Mouse (Mus musculus): ENCODE measurements around the gene Atp6v1f.

Atp6v1f gene

DNA sequence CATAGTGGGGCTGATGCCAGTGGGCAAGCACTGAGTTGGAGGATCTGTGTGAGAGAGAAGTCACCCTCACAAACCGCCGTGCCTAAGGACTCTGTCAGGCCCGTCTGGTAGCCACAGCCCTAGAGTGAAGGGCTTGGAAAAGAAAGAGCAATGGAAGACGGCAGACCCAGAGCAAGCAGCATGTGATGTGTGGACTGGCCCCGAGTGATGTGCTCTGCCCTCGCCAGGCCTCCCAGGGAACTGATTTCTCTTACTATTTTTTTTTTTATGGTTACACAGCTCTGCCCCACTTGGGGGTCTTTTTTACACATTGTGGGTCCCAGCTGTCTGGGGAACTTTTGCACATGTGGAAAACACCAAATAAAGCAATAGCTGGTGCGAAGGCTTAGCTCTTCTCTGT lies 6.0 kb upstream of the Atp6v1f start:
- DNase-seq (ENCODE audit: low spot score in 2 of 2): no peak

GRCm38 (mm10) chr6:29463388-29463787 lies 4.1 kb upstream of the Atp6v1f start:
- no peak for DNase-seq (ENCODE audit: low spot score in 2 of 2)

- no peak for DNase-seq (ENCODE audit: low spot score in 2 of 2)
These were observed 1.3 kb downstream of the Atp6v1f start for GRCm38 (mm10) chr6:29468851-29469250.

GRCm38 (mm10) chr6:29471137-29471536 lies 3.6 kb downstream of the Atp6v1f start, which contains the start of gene Atp6v1fnb:
Gene Atp6v1fnb, plus strand, starts transcription at chr6:29471437.
- DNase-seq (ENCODE audit: low spot score in 2 of 2): no peak

DNA sequence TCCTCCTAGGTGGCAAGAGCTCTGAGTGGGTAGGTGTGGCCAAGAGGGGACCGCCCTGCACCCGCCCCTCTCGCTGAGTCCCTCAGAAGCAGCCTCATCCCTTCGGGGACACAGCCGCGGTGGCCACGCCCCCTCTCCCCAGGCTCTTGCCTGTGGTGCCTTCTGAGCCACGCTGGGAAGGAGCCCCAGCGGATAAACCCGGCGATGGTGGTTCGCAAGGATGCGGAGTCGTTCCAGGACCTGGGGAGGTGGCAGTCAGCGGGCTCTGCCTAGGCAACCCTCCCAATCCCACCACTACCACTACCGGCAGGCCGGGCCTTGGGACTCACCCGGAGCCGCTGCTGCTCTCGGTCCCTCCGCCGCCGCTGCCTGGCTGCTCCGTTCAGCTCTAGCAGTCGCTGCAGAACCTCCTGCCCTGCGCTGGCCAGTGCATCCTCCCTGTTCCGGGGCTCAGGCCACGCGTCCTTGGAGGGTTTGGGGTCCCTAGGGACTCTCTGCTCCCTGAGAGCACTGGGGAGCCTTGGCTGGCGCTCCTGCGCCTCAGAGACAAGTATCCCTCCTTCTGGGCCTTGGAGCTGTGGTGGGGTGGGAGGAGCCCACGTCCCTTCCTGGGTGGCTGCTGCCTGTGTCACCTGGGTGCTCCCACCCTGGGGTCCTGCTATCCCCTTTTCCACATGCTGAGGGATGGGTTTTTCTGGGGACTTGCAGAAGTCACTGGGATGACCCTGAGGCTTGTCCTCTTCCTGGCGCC lies 6.6 kb downstream of the Atp6v1f start:
- peak; percentile 35 to 56 for DNase-seq (ENCODE audit: low spot score in 2 of 2)

DNA sequence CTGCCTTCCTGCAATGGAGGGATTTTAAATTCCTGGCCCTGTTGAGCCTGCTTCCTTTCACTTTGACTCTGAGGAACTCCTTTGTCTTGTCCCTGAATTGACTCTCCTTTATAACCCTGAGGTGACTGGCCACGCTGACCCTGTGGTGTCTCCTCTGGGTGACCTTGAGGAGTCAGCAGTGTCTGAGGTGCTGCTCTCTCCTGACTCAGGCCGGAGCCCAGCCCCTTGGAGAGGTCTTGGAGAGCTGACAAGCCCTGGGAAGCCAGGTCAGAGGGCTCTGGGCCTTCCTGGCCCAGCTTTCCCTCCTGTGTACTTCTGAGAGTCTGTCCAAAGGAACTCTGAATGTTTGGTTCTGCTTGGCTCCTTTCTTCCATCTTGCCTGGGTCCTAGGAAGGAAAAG lies 7.2 kb downstream of the Atp6v1f start:
- no peak for DNase-seq (ENCODE audit: low spot score in 2 of 2)

DNA sequence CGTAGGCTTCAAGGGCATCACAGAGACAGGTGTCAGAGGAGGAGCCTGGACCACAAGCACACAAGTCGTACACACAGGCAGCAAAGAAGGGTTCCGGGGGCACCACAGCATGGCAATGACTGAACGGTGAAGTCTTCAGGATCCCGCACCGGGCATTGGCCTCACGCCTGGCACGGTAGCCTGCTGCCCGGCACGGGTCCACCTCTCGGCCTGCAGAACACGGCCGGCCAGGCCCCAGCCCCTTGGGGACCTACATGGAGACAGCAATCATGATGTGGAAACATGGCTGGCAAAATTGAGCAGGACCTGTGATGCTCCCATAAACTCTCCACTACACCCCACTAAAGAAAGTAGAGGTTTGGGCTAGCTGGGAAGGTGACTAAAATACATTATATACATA lies 15.2 kb downstream of the Atp6v1f start:
- DNase-seq (ENCODE audit: low spot score in 2 of 2): no peak

DNA sequence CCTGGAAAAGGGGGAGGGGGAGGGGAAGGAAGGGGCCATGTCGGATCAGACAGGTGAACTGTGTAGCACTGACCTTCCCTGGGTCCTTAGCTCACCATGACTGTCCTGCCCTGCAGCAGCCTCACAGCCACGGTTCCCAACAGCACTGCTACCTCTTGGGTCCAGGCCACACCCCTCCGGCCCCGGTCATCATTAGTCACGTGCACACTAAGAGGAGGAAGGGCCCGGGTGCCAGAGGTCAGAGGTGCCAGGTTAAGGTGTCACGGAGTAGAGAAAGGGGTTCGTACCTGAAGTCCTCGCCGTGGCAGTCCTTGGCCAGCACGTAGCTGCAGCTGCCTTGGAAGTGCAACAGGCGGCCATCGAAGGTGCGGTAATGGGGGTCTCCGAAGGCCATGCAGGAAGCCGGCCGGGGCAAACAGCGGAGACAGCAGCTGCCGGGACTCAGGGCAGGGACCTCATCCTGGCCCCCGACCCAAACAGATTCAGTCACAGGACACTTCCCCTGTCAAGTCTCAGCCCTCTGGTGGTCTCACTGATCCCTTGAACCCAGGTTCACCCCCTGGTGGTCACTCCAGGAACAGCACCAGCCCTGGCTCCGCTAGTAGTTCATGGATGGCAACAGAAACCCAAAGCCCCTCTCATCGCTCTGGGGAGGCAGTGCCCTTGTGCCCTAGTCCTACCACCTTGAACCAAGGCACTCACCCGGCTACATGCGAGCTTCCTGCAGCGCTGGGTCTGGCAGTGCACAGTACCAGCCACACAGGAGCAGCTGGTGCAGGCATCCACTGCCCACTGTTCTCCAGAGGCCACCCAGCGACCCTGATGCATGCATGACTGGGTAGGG lies 17.4 kb downstream of the Atp6v1f start:
- DNase-seq (ENCODE audit: low spot score in 2 of 2): peak; percentile 23 to 47

- DNase-seq (ENCODE audit: low spot score in 2 of 2): no peak
These were observed 18.4 kb downstream of the Atp6v1f start for GRCm38 (mm10) chr6:29485951-29486350.

GRCm38 (mm10) chr6:29494101-29494500 lies 26.6 kb downstream of the Atp6v1f start:
- no peak for DNase-seq (ENCODE audit: low spot score in 2 of 2)

- DNase-seq (ENCODE audit: low spot score in 2 of 2): no peak
These were observed 28.8 kb downstream of the Atp6v1f start for GRCm38 (mm10) chr6:29496270-29496669.

DNA sequence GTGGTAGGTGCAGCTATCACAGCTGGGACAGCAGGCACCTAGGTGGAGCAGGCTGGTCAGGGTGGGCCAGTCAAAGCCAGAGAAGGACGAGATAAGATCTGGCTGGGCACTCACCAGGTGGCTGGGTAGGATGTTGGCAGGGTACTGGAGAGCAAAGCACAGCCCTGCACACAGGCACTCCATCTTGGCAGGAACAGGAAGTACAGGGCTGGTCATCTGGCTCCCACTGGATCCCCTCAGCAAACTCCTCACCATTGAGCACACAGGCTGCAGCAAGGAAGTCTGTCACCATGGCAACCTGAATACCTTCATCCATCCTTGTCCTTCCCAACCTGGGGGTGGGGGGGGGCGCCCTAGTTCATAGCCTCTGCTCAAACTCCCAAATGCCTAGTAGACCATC lies 30.3 kb downstream of the Atp6v1f start:
- DNase-seq (ENCODE audit: low spot score in 2 of 2): no peak

- no peak for DNase-seq (ENCODE audit: low spot score in 2 of 2)
These were observed 32.7 kb downstream of the Atp6v1f start for GRCm38 (mm10) chr6:29500177-29500576.

DNA sequence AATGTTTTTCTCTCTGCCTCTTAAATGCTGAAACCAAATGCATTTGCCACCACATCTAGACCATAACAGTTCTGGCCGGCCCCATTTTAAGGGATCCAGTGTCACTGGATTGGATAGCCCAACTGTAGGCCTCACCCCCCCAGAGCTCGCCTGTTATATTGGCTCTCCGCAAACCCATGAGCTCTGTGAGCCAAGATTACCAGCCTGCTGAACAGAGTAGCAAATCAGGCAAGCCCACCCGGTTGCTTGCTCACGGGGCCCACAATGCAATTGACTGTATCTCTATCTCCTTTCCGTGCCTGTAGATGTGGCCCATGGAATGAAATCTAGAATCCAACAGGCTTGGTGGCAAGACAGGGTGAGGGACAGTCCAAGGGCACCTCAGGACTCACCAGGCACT lies 33.3 kb downstream of the Atp6v1f start:
- no peak for DNase-seq (ENCODE audit: low spot score in 2 of 2)

DNA sequence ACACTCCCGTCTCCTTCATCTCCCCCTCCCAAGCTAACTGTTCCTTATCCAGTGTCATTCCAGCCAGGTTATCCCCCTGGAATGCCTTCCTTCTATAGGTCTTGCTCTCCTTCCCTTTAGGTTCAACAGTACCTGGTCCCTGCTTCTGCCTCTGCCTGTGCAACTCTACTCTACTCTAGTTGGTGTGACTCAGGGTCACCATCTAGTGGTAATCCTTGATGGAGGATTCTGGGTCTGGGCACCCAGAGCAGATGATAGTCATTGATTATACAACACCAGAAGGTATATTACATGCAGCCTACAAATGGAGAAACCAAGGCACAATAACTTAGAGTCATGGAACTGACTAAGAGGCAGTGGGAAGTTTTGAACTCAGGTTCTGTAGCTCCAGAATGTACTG lies 34.1 kb downstream of the Atp6v1f start:
- DNase-seq (ENCODE audit: low spot score in 2 of 2): no peak

GRCm38 (mm10) chr6:29505493-29505892 lies 38.0 kb downstream of the Atp6v1f start:
- no peak for DNase-seq (ENCODE audit: low spot score in 2 of 2)

DNA sequence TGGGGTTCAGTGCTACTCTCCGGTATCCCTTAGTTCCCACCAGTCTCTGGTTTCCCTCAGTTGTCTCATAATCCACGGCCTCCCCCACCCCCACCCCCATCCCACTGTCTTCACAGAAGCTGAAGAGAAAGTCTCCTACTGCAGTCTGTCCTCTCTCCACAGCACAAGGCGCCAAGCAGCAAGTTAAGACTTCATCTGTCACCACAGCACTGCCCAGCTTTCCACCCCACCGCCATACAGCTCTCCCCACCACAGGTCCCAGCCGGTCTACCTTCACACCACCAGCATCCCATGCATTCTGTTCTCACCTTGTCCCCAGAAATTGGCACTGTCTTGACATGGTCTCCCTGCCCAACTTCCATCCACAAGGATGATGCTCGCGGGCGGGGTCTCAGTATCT lies 39.3 kb downstream of the Atp6v1f start:
- no peak for DNase-seq (ENCODE audit: low spot score in 2 of 2)

- no peak for DNase-seq (ENCODE audit: low spot score in 2 of 2)
These were observed 40.2 kb downstream of the Atp6v1f start, which contains the start of gene Kcp for GRCm38 (mm10) chr6:29507447-29508309. Gene Kcp, minus strand, starts transcription at chr6:29507952.

DNA sequence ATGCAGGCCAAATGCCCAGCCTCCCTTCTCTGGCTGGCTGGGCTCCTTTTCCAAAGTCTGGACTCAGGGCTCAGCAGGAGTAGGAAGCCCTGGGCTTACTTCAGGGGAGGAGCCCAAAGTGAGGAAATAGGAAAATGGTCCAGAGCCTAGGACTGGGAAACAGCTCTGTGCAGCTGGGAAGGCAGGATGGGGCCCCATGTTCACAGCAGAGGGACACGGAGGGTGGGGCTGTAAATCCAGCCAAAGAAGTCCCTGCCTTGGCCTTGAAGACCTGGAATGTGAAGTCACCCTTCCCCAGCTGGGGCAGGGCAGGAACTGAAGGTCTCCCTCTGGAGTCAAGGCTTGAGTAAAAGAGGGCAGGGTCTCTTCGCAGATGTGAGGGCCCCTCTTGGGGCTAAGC lies 41.6 kb downstream of the Atp6v1f start:
- DNase-seq (ENCODE audit: low spot score in 2 of 2): no peak

DNA sequence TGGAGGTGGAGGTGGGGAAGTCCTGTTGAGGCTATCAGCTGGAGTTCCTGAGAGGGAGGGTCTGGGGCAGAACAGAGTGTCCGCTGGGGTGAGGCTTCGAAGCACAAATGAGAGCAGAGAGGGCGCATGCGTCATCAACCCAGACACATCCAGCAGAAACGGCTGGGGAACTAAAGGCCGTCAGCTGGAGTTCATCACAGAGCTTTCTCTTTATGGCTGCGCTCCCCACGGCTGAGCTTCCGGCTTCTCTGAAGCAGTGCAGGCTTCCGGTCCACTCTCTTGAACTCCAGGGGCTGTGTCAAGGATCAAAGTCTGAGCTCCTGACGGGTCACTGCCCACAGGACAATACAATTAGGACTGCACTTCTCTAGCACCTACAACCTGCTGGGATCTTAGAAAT lies 45.8 kb downstream of the Atp6v1f start:
- no peak for DNase-seq (ENCODE audit: low spot score in 2 of 2)

GRCm38 (mm10) chr6:29517139-29517538 lies 49.6 kb downstream of the Atp6v1f start:
- DNase-seq (ENCODE audit: low spot score in 2 of 2): peak; percentile 48 to 57

Data from frontal cortex, postnatal 25 days (tissue).